Mouse (Mus musculus): ENCODE measurements around the gene Txndc15. TPM values are rescaled to one million over a fixed set of nuclear protein-coding genes. Genes with fewer than 3 reads are reported as not detected.
"Not testable (repeated sequence)": the region's sequence is repeated elsewhere in the genome, so short reads cannot be mapped to it uniquely, and the experiment has no call there.

Txndc15 gene
- polyA plus RNA-seq, 1 experiment from 2014 or later = 28.9 TPM

DNA sequence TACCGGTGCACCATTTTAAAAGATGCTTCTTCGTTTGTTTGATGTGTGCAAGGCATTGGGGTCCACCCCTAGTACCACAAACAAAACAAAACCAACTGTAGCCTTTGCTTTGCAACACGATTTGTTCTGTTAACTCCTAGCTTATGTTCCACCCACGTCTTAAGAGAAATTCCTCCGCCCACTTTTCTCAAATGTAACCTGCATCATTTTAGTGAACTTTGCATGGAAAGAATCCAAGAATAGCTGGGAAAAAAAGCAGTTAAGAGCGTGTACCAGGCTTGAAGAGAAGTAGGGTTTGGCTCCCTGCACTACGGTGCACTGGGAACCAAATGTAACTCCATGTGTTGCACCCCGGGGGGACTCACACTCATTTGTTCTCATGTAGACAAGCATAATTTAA is 20.3 kb upstream of the Txndc15 start:
- Histone ChIP-seq H3K9me3 (replicated peaks) (no peaks in the 10 kb centered on the region), H3K4me3 (replicated peaks) (peak overlapping the region; percentile 94), H3K4me2 (peak overlapping the region; percentile 82), H3K36me3 (replicated peaks) (peaks cover 21% of the 10 kb centered on the region), H3K27me3 (no peaks in the 10 kb centered on the region), H3K9ac (peak overlapping the region; percentile 99), H3K4me1 (replicated peaks) (peaks cover 32% of the 10 kb centered on the region), H3K27ac (replicated peaks) (peak overlapping the region; percentile 99; the same call in 1 of the 2 replicates)
- 9% methylated on average over 8 of the region's 8 CpGs for WGBS (ENCODE audit: insufficient replicate concordance)
- no peak for ATAC-seq (ENCODE audit: insufficient read depth)

DNA sequence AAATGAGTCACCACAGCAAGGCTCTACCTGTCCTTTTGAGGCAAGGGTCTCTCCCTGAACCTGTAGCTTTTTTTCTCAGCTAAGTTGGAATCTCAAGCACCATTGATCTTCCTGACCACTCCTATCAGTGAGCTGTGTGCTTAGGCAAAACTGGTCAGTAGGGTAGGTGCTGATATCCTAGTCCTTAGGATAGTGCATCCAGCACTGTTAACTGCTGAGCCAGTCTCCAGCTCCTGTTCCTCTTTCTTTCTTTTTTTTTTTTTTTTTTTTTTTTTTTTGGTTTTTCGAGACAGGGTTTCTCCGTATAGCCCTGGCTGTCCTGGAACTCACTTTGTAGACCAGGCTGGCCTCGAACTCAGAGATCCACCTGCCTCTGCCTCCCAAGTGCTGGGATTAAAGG is 18.5 kb upstream of the Txndc15 start:
- H3K36me3 ChIP-seq (replicated peaks) = peaks cover 38% of the 10 kb centered on the region
- not testable (repeated sequence) for H3K27me3 ChIP-seq; H3K9ac ChIP-seq; ATAC-seq (ENCODE audit: insufficient read depth); H3K4me2 ChIP-seq; H3K27ac ChIP-seq (replicated peaks); H3K4me3 ChIP-seq (replicated peaks); H3K9me3 ChIP-seq (replicated peaks)
- peaks cover 32% of the 10 kb centered on the region for H3K4me1 ChIP-seq (replicated peaks)
- no CpG with 5 or more reads among the region's 3 CpGs for WGBS (ENCODE audit: insufficient replicate concordance)

DNA sequence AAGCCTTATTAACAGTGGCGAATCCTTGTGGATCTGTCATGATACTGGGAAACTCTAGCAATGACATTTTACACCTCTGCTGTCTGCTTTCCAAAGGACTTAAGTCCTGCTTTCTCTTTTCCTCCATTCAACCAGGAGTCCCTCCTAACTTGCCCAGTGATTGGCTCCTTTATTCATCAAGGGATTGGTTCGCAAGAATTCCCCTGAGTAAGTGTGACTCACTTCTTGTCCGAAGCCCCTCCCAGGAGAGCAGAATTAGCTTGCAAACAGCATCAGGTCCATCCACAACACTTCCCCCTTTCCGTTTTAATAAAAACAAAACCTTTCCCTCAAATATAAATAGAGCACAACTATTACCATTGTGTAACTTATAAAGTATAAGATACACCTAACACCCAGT is 10.1 kb upstream of the Txndc15 start:
- Histone ChIP-seq H3K4me1 (replicated peaks) (no peaks in the 10 kb centered on the region), H3K4me3 (replicated peaks) (no peak overlapping the region), H3K9ac (no peak overlapping the region), H3K27ac (replicated peaks) (no peak overlapping the region), H3K4me2 (no peak overlapping the region), H3K27me3 (no peaks in the 10 kb centered on the region), H3K9me3 (replicated peaks) (no peaks in the 10 kb centered on the region), H3K36me3 (replicated peaks) (peaks cover 45% of the 10 kb centered on the region)
- ATAC-seq (ENCODE audit: insufficient read depth) = no peak
- 77% methylated on average over 4 of the region's 4 CpGs for WGBS (ENCODE audit: insufficient replicate concordance)

DNA sequence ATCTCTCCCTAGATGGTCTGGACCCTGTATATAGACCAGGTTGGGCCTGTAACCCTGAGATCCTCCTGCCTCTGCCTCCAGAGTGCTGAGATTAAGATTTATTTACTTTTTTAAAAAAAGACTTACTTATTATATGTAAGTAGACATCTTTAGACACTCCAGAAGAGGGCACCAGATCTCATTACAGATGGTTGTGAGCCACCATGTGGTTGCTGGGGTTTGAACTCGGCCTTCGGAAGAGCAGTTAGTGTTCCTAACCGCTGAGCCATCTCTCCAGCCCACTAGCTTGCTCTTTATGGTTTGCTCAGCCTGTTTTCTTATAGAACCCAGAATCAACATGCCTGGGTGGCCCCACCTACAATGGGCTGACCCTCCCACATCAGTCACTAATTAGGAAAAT is 1.6 kb upstream of the Txndc15 start:
- H3K4me1 ChIP-seq (replicated peaks) = peaks cover 17% of the 10 kb centered on the region
- H3K27ac ChIP-seq (replicated peaks) = no peak overlapping the region
- no peak overlapping the region for H3K9ac ChIP-seq
- WGBS (ENCODE audit: insufficient replicate concordance) = 77% methylated on average over 3 of the region's 3 CpGs
- H3K36me3 ChIP-seq (replicated peaks) = peaks cover 2% of the 10 kb centered on the region; the same call in 1 of the 2 replicates
- no peak overlapping the region for H3K4me2 ChIP-seq
- H3K9me3 ChIP-seq (replicated peaks) = no peaks in the 10 kb centered on the region
- H3K4me3 ChIP-seq (replicated peaks) = no peak overlapping the region
- no peak for ATAC-seq (ENCODE audit: insufficient read depth)
- no peaks in the 10 kb centered on the region for H3K27me3 ChIP-seq

DNA sequence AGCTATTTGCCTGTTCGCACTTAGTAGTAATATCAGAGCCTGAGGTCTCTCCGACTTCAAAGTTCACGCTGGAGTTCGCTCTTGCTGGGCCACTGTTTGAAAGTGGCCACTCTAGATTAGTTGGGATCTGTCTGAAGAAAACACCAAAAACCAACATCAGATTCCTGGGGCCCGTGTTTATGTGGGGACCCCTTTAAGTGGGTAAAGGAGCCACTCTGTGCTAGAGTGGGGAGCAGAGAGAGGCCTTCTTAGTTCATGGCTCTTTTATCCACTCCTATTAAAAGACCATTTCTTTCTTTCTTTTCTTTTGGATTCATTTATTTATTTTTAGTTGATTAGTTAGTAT is 690 bp downstream of the Txndc15 start:
- peak overlapping the region; percentile 96 for H3K4me3 ChIP-seq (replicated peaks)
- no peak for ATAC-seq (ENCODE audit: insufficient read depth)
- H3K9ac ChIP-seq = peak overlapping the region; percentile 94
- no peaks in the 10 kb centered on the region for H3K9me3 ChIP-seq (replicated peaks)
- WGBS (ENCODE audit: insufficient replicate concordance) = 6% methylated on average over 5 of the region's 5 CpGs
- H3K4me2 ChIP-seq = peak overlapping the region; percentile 93
- no peaks in the 10 kb centered on the region for H3K27me3 ChIP-seq
- peak overlapping the region; percentile 79 for H3K27ac ChIP-seq (replicated peaks)
- H3K36me3 ChIP-seq (replicated peaks) = peaks cover 13% of the 10 kb centered on the region
- H3K4me1 ChIP-seq (replicated peaks) = peaks cover 17% of the 10 kb centered on the region

DNA sequence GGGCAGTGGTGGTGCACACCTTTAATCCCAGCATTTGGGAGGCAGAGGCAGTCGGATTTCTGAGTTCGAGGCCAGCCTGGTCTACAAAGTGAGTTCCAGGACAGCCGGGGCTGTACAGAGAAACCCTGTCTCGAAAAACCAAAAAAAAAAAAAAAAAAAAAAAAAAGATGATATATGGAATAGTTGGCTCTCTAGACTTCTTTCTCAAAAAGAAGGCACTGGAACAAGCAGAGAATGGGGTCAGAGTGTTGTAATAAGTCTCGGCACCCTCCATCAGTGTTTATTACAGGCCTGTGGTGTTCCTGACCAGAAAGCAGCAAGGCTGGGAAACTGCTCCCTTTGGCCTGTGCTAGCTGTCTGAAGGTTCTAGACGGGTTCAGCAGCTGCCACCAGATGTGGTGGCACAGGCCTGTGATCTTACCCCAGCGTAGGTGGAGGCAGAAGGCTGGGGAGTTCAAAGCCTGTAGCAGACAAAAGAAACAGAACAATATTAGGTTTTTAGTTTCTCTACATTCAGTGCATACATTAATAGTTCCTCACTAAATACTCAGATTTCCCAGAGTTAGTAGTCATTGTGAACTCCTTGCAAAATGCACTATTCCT is 1.6 kb downstream of the Txndc15 start:
- H3K4me1 ChIP-seq (replicated peaks) = peaks cover 17% of the 10 kb centered on the region
- H3K9ac ChIP-seq = no peak overlapping the region
- peak overlapping the region; percentile 93; the same call in 1 of the 2 replicates for H3K4me2 ChIP-seq
- no peaks in the 10 kb centered on the region for H3K27me3 ChIP-seq
- WGBS (ENCODE audit: insufficient replicate concordance) = 83% methylated on average over 7 of the region's 7 CpGs
- no peak for ATAC-seq (ENCODE audit: insufficient read depth)
- H3K36me3 ChIP-seq (replicated peaks) = peaks cover 17% of the 10 kb centered on the region
- H3K9me3 ChIP-seq (replicated peaks) = no peaks in the 10 kb centered on the region
- H3K27ac ChIP-seq (replicated peaks) = no peak overlapping the region
- no peak overlapping the region for H3K4me3 ChIP-seq (replicated peaks)

DNA sequence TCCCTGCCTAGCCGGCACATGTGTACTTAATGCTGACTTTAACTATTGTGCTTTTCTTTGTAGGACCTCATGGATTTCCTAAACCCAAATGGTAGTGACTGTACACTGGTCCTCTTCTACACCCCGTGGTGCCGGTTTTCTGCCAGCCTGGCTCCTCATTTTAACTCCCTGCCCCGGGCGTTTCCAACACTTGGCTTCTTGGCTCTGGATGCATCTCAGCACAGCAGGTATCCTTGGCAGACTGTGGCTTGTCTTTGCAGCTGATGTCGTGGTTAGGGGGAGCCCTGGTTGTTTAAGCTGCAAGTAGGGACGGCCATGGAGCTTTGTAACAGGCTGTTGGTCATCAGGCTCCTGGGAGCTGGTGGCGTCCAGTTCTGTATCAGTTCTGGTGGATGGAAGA is 7.1 kb downstream of the Txndc15 start:
- H3K9me3 ChIP-seq (replicated peaks) = no peaks in the 10 kb centered on the region
- 0 out of 2 replicates have a peak, but pooled peaks cover 4% of the 10 kb centered on the region for H3K4me1 ChIP-seq (replicated peaks)
- H3K27ac ChIP-seq (replicated peaks) = no peak overlapping the region
- H3K9ac ChIP-seq = no peak overlapping the region
- WGBS (ENCODE audit: insufficient replicate concordance) = 75% methylated on average over 8 of the region's 8 CpGs
- no peak overlapping the region for H3K4me2 ChIP-seq
- H3K36me3 ChIP-seq (replicated peaks) = peaks cover 21% of the 10 kb centered on the region
- H3K4me3 ChIP-seq (replicated peaks) = no peak overlapping the region
- no peaks in the 10 kb centered on the region for H3K27me3 ChIP-seq
- ATAC-seq (ENCODE audit: insufficient read depth) = no peak

DNA sequence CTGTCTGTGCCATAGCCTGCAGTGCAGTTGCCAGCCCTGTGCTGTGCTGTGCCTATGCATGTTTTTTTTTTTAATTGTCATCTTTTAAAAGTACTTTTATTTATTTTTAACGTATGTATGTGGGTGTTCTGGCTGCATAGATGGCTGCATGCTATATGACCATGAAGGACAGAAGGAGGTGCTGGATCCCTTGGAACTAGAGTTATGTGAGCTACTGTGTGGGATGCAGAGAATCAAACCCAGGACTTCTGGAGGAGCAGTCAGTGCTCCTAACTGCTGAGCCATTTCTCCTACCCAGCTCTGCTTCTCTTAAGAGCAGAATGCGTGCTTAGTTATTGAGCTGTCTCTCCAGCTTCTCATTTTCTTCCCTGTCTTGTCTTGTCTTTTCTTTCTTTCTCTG is 7.5 kb downstream of the Txndc15 start:
- 83% methylated on average over 2 of the region's 2 CpGs for WGBS (ENCODE audit: insufficient replicate concordance)

DNA sequence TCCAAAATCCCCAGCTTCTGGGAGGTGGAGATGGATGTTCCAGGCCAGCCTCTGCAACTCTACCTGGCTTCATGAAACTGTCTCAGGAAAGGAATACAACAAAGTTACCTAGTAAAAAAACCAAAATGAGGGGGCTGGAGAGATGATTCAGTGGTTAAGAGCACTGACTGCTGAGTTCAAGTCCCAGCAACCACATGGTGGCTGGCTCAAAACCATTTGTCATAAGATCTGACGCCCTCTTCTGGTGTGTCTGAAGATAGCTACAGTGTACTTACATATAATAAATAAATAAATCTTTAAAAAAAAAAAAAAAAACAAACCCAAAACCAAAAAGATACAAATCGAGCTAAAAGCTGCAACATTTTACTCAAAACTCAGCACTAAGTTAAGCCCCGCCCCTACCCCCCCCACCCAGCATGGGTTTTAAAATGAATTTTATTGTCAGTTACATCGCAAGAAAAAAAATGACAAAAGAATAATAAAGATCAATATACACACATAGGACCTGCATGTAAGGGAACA is 12.2 kb downstream of the Txndc15 start:
- ATAC-seq (ENCODE audit: insufficient read depth) = no peak
- 1% methylated on average over 4 of the region's 4 CpGs for whole genome bisulfite sequencing (ENCODE audit: insufficient replicate concordance)
- H3K27me3 ChIP-seq = no peaks in the 10 kb centered on the region

More for the DNA sequence above, 7.5 kb downstream of the Txndc15 start:
- Histone ChIP-seq H3K27me3 (no peaks in the 10 kb centered on the region), H3K9ac (no peak overlapping the region), H3K36me3 (replicated peaks) (peaks cover 21% of the 10 kb centered on the region), H3K4me1 (replicated peaks) (0 out of 2 replicates have a peak, but pooled peaks cover 5% of the 10 kb centered on the region), H3K4me3 (replicated peaks) (no peak overlapping the region), H3K9me3 (replicated peaks) (no peaks in the 10 kb centered on the region), H3K27ac (replicated peaks) (no peak overlapping the region), H3K4me2 (no peak overlapping the region)
- no peak for ATAC-seq (ENCODE audit: insufficient read depth)

DNA sequence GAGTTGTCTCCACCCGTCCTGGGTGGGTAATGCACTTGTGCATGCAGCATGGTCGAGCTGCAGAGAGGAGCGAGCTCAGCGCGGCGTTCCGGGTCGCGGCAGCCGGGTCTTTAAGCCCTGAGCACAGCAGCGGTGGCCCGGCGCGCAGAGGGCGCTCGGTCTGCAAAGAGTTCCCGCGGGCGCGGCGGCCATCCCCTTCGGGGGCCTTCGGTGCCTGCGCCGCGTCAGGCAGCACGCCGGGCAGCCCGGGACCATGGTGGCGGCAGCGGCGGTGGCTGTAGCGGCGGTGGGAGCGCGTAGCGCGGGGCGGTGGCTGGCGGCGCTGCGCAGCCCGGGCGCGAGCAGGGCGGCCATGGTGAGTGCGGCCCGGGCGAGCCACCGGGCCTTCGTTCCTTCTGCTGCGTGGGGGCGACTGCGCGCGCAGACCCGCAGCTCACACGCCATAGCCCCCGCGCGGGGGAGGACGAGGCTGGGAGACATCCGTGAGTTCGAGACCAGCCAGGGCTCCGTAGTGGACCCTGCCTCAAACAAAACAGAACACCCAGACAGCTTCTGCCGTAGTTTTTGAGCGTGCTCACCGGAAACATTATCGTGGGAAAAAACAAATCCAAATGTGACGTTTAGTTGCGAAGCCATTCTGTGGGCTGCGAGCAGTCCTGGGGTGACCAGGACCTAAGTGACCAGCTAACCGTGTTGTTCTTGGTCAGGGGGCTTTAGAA is 12.8 kb downstream of the Txndc15 start, which contains the start of gene Pcbd2:
Gene Pcbd2, plus strand, starts transcription at position 249 of the 719 bp plus-strand sequence.
- Histone ChIP-seq H3K4me3 (replicated peaks) (peak within 1 kb of the TSS; percentile 74), H3K27ac (replicated peaks) (peak within 1 kb of the TSS; percentile 98), H3K27me3 (no peaks in the 10 kb centered on the region), H3K9me3 (replicated peaks) (no peaks in the 10 kb centered on the region), H3K4me2 (peak within 1 kb of the TSS; percentile 96), H3K9ac (peak within 1 kb of the TSS; percentile 79), H3K4me1 (replicated peaks) (peaks cover 13% of the 10 kb centered on the region), H3K36me3 (replicated peaks) (0 out of 2 replicates have a peak, but pooled peaks cover 3% of the 10 kb centered on the region)
- peak; percentile 88 for ATAC-seq (ENCODE audit: insufficient read depth)
- WGBS (ENCODE audit: insufficient replicate concordance) = under 1% methylated on average over 61 of the region's 73 CpGs

More for the DNA sequence above, 12.2 kb downstream of the Txndc15 start:
- H3K4me2 ChIP-seq = peak overlapping the region; percentile 96
- 0 out of 2 replicates have a peak, but pooled peaks cover 3% of the 10 kb centered on the region for H3K36me3 ChIP-seq (replicated peaks)
- H3K27ac ChIP-seq (replicated peaks) = peak overlapping the region; percentile 98
- H3K9ac ChIP-seq = peak overlapping the region; percentile 79
- no peaks in the 10 kb centered on the region for H3K9me3 ChIP-seq (replicated peaks)
- peaks cover 10% of the 10 kb centered on the region; the same call in 1 of the 2 replicates for H3K4me1 ChIP-seq (replicated peaks)
- peak overlapping the region; percentile 74 for H3K4me3 ChIP-seq (replicated peaks)

DNA sequence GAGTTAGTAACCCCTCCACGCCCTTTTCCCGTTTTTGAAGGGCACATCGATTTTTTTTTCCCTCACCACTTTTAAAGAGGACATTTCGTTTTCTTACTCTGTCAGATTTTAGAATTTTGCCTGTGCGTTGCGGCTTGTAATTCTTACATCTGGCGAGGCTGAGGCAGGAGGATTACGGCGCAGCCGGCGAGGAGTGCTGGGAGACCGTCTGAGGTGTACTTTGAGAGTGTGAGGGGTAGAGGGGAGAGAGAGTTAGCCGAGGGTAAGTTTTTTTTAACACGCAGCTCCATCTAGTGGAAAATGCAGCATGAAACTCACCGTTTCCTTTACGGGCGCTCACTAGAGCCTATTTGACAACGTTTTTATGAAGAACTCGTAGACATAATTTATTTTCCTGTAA is 13.4 kb downstream of the Txndc15 start:
- Histone ChIP-seq H3K9ac (peak overlapping the region; percentile 79), H3K4me2 (peak overlapping the region; percentile 96), H3K4me1 (replicated peaks) (peaks cover 16% of the 10 kb centered on the region), H3K9me3 (replicated peaks) (no peaks in the 10 kb centered on the region), H3K27me3 (no peaks in the 10 kb centered on the region), H3K27ac (replicated peaks) (peak overlapping the region; percentile 98), H3K4me3 (replicated peaks) (peak overlapping the region; percentile 74), H3K36me3 (replicated peaks) (0 out of 2 replicates have a peak, but pooled peaks cover 3% of the 10 kb centered on the region)
- peak; percentile 67 for ATAC-seq (ENCODE audit: insufficient read depth)
- WGBS (ENCODE audit: insufficient replicate concordance) = 2% methylated on average over 19 of the region's 19 CpGs
